15 mouse cellular contexts compared by ENCODE assay signal in genomic region chr10:55416769-55417168, GRCm38 (mm10).
DNase-seq lines count a peak whose midpoint lies in the region.
"Had no signal": no experiment of that assay in that cellular context is flagged by ENCODE, and none has a peak within 500 bp of the region (broad histone marks: within the 10 kb centered on the region; RNA-seq: fewer than 3 reads in every experiment).

No protein-coding gene starts in this region.

- peak; percentile 1 to 13 for DNase-seq in frontal cortex, postnatal 36 days (ENCODE audit: low spot score in 2 of 2)
- no peak for DNase-seq in frontal cortex, postnatal 25 days (ENCODE audit: low spot score in 2 of 2)
- DNase-seq in 3T3-L1 (ENCODE audit: low read depth, low spot score), result peak; percentile 73
- peak; percentile 83 for DNase-seq in Muller cell, postnatal 12 days (ENCODE audit: inconsistent ontology term)
- peak; percentile 12 for DNase-seq in gonadal fat pad, adult 2 months (ENCODE audit: low read depth)
- no peak for DNase-seq in lung, adult 18-20 months
- no peak for DNase-seq in urinary bladder, postnatal 36 days (ENCODE audit: low spot score in 2 of 2)
- DNase-seq: adrenal gland, postnatal 14 days; cerebellum, adult 9-10 months; gastrocnemius, adult 2 months; kidney, adult 11 months; kidney, postnatal 4 days; layer of hippocampus, adult 9-11 months; liver; lung, postnatal 4 days had no signal

Comparison
In these comparisons a context has a peak if more than half of its experiments do, and no peak if none do; other contexts are left out.
1. DNase-seq: peak in frontal cortex, postnatal 36 days (2 of 2), 3T3-L1 (single experiment), Muller cell, postnatal 12 days (single experiment) and gonadal fat pad, adult 2 months (single experiment); none in frontal cortex, postnatal 25 days (0 of 2), lung, adult 18-20 months (0 of 2) and urinary bladder, postnatal 36 days (0 of 2).